Mouse (Mus musculus) urinary bladder, adult 18-20 months (tissue): ENCODE measurements at regions not wholly inside any gene's neighbourhood (a gene's known extent, or its start where the extent isn't known, plus 50 kb on each side); places are given as distances from the start of the nearest gene placed in this dataset.
A peak's percentile ranks its signal among the peaks of the same experiment; 100 is the strongest.

Source experiments
- DNase-seq, 2 experiments: peaks; one replicate each; pipeline ENCODE4 v3.0.0; 2022; ENCODE audit warnings: low spot score in 2 of 2, mixed read lengths in 2 of 2

DNA sequence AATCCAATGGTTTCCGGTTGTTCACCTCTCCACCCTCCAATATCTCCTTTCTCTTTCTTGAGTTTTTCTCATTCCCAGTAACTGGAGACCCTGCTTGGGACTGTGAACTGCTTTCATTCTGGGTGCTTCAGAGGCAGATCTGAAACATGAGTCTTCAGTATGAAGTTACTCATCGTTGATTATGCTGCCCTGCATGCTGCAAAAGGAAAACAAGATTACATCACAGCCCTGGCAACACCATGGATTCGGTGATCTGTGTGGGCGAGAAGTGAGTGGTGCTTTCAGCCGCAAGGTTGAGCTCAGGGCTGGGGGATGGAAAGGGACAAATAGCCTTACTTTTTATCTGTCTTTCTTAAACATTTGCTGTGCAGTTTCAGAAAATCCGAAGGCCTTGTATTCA lies 164.8 kb upstream of the Dpt start:
- DNase-seq = peak in 1 of 2 experiments; percentile 25

DNA sequence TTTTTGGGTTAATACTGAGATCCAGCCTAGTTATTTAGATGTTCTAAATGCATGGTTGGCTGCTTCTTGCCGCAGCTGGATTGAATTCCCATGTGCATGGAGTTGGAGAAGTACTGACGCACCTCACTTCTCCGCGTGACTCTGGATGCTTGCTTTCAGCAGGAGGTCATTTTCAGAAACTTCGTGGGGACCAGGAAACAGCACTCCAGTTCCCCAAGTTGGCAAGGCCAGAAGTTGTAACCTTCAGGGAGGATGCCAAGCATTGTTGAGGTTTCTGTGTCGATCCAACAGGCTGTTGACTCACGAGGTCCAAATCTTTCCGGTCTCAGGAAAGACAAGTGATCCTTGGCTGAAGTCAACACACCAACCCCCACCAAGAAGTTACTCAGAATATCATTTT lies 167.6 kb upstream of the Dpt start:
- no peak for DNase-seq

DNA sequence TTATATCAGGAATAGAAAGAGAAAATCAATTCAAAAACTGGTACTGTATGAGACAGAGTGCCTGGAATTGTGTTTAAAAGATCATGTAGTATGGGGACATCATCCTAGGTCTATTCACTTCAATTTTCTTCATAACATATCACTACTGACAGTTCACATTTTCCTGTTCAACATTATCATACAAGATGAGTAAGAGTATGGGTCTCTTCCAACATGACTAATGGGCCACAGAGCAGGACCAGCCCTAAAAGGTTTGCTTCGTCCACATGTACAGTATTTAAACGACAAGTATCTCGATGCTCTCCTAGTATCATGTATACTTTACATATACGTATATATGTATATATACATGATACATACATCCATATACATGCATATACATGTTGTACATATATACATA lies 164.8 kb upstream of the Atp1b1 start:
- no peak for DNase-seq

DNA sequence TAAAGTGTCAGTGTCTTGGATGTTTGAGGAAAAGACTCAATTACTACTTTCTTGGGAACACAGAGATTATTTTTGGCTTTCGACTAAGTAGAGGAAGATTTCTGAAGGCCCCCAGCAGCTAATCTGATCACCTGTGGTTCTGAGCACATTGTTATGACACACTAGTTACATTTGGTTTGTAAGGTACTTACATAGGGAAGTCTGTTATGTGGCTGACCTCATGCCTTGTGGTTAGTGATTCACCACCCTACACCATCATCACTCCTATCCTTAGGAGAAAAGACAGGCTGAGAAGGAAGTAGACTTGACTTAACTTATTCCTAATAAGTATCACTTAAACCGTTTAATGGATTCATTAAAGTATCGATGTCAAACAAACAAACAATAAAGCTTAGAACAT lies 164.3 kb upstream of the Atp1b1 start:
- no peak for DNase-seq

DNA sequence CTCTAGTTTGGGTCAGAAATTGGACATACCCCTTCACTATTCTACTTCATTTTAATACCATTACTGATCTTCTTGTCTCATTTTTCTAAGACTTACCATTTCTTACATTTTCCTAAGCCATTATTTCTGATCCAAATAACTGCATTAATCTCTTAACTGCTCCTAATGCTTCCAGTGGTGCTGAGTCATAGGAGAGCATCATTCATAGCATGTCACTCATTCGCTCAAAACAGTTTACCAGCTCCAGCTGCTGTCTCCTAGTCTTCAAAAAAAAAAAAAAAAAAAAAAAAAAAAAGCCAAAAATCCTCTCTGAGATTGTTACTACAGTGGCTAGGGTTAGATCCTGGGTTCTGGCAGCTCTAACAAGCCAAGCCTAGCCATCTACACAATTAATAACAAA lies 162.0 kb upstream of the Atp1b1 start:
- no peak for DNase-seq

DNA sequence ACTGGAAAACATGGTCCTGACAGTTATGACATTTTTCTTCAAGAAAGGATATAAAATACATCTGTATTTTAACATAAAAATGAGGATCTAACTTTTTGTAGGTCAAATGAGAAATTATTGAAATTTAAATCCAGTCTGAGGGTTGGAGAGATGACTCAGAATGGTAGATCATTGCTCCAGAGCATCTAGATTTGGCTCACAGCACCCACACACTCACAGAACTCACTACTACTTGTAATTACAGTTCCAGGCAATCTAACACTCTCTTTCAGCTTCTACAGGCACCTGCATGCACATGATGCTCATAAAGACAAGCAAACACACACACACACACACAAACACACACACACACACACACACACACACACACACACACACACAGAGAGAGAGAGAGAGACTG lies 159.7 kb upstream of the Atp1b1 start:
- no peak for DNase-seq

DNA sequence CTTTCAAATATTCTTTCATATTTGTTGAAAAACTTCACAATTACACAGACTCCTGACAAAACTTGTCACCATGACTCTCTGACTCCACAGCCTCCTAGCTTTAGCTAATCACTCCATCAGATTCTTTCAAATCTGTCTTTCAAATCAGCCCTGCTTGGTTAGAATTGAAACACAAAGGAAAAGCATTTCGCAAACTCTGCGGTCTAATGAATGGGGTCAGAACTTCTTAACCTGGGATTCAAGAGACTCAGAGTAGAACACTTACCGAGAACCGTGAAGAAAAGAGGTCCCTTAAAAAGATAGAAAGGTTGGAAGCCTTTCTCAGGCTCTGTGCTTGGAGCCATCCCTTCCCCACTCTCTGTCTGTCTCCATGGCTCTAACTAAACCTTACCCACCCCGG lies 148.9 kb upstream of the Atp1b1 start:
- DNase-seq = no peak

DNA sequence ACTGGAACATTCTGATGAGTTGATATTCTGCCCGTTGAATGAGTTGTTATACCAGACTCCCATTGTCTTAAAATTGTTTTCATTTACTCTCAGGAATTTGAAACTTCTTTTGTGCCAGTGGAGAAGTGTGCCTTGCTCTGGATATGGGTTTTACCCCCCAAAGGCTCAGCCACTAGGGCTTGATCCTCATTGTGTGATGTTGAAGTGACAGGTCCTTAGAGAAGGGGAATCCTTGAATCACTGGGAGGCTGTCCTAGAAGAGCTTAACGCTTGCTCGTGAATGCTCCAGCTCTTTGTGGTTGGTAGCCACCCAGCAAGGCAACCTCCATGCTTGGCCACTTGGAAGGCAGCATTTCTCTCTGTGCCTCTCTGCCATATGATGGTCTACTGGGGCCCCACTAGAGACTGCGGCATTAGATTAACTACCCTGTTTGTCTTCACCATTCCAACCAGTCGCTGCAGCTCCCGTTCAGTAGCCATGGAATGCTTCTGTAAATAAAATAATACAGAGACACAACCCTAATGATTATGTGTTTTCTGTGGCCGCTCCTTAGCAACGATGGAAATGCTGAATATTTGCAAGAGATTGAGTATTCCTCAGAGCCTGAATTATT lies 148.1 kb upstream of the Atp1b1 start:
- no peak for DNase-seq

DNA sequence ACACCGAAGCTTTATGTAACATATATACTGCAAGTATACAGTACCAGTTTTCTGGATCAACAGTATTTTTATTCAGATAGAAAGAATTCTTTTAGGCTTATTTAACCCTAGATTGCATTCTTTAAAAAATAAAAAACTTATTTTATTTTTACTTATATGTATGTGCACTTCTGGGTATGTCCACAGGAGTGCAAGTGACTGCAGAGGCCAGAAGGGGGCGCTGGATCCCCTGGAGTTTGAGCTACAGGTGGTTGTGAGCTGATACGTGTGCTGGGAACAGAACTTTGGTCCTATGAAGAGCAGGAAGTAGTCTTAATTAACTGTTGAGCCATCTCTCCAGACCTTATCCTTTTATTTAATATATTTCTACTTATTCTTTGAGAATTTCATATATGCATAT lies 145.3 kb upstream of the Atp1b1 start:
- no peak for DNase-seq

DNA sequence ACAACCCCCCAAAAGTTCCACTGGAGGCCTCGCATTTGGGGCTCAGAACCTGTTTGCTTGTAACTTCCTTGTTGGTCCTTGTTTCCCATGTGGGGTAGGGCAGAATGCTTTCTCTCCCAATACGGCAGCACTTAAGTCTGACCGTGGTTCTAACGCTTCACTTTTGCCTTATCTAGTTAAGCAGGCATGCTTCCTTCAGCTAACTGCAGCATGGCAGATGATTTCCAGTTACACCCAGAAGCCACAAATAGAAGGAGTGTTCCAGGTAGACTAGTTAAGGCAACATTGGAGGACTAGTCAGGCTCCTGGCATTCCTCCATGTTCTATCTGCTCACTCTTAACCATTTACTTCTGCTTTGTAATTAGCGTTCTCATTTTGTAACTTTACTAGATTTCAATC lies 144.4 kb upstream of the Atp1b1 start:
- no peak for DNase-seq

DNA sequence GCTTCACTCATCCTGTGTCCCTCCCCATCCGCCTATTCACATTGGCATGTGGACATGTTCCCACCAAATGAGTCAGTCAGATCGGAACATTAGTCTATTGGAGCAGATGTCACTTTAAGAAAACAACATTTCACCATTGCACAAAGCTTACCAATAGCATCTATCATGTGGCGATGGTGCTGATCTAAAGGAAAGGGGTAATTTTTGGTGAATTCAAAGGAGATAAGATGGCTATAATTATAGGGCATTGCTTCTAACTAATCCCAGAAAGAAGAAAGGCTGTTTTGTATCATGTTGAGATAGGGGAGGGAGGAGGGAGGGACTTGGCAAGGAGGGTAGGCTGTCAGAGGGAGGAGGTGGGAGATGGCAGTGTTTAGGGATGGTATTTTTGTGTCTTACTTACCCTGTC lies 132.1 kb upstream of the Atp1b1 start:
- DNase-seq = no peak

DNA sequence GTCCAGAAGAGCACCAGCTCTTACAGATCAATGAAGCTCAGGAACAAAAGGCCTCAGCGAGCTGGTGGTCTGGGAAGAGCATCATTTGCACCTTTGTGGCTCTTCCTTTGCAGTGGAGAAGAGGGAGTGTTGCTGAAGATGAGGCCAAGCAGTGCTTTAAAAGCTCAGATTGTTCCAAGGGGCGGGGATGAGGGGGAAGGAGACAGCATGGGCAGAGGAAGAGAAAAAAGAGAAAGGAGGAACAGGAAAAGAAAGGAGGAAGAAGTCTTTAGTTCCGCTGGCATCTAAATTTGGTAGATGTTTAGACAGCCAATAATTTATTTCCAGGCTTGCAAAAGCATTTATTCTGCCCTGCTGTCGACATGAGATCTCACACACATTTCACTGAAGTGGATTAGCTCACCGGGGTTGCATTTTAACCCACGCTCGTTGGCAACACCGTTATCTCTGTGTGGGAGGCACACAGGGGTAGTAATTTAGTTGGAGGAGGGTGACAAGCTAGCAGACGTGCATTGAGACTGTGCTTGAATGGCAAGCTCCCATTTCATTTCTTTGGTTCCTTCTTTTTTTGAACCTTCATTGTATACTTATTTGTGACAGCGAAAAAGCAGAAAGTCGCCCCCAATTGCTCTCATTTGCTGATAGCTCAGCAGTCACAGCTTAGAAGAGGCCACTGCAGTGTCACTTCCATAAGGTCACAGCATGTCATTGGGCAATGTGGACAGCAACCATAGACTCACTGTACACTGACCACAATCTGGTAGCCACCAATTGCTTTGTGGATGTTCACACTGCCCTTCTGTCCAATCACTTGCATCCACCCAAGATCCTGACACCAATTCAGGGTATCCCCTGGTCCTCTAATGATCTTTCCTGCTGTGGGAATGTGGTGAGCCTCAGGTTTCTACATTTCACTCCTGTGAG lies 128.2 kb upstream of the Atp1b1 start:
- no peak for DNase-seq

DNA sequence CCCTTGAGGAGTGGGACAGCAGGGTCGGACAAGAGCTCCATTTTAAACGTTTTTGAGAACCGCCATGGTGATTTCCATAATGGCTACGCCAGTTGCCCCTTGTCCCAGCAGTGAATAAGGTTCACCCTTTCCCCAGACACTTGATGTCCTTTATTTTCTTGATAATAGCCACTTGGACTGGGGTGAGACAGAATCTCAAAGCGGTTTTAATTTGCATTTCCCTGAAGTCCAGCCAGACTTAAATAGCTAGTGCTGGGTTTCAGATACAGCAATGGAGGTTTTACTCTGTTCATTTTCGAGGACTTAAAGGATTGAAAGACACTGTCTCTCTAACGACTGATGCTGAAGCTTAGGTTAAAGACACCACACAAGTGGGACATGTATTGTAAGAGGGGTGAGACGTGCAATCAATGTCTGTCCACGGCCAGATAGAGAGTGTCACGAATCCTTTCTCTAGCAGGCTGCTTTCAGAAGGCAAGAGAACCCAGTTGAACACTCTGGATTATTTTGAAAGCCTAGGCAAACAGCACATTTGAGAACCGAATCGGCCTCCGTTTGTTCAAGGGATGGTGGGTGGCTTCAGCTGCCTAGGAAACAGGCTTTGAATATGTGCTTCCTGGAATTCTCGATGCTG lies 118.8 kb upstream of the Atp1b1 start:
- DNase-seq = no peak

DNA sequence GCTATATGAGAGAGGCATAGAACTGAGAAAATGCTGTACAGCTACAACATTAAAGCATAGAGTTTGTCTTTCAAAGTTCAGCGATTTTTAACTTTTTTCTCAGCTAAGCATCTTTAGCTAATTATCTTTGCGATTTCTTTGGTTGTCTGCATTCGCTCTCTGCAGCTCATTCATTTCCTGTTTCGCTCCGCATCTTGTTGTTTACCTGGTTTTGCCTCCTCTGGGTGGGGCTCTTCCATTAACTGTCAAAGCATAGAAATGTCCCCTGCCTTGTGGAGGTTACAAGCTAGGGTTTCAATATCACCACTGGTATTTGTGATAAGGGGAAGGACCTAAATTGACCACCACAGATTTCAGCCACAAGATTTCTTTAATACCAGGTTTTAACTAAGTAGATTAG lies 115.5 kb upstream of the Atp1b1 start:
- no peak for DNase-seq

DNA sequence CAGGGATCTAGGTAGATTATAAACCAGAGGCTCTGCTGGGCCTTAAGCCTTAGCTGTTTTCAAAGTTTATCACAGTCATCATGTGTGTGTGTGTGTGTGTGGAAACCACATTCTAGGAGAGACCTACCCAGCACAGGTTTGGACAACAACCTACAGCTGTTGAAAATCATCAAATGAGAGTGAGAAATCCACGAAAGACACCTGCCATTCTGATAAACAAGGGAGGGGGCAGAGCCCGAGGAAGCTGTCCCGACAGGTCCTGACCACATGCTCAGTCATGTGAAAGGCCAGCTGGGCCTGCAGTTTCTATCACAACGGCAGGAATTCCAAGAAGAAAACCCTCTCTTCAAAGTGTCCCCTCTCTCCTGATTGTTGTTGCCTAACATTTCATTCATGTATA lies 114.0 kb upstream of the Atp1b1 start:
- no peak for DNase-seq

DNA sequence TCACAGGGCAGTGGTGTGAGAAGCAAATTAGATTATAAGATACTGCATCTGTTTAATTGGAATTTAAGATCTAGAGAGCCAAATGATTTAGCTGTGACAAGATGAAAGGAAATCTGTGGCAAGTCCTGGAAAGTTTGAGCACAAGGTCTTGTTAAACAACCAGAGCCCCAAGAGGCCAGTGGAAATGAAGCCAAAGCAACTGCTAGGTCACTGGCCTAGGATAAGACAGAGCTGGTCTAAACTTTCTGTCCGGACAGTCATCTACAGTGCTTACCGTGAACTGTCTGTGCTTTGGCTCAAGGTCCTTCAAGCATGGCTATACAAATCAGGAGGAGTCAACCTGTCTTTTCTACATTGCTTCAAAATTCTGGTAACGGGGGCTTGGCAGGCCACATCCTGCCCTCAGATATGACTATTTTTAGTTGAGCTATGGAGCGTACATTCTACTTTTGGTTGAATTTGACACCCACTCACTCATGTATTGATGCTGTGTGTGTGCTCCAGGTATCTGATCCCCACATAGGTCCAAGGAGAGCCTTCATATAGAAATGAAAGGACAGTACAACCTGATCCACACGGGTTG lies 113.4 kb upstream of the Atp1b1 start:
- no peak for DNase-seq

DNA sequence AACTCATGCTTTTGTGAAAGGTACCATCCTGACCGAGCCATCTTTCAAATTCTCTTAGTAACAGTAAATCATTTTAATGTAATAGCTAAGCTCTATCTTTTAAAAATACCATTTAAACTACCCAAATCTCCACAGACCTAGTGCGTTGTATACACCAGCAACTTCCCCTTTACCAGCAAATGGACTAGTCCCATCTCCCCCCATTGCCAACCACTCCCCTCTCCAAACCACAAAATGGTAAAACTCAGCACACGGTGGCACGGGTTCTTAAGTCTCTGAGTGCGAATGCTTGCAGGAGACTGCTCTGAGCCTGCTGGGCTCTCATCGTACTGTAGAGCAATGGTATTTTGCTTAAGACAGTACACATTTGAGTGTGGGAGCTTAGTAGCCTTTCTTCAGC lies 106.7 kb upstream of the Atp1b1 start:
- DNase-seq = no peak

DNA sequence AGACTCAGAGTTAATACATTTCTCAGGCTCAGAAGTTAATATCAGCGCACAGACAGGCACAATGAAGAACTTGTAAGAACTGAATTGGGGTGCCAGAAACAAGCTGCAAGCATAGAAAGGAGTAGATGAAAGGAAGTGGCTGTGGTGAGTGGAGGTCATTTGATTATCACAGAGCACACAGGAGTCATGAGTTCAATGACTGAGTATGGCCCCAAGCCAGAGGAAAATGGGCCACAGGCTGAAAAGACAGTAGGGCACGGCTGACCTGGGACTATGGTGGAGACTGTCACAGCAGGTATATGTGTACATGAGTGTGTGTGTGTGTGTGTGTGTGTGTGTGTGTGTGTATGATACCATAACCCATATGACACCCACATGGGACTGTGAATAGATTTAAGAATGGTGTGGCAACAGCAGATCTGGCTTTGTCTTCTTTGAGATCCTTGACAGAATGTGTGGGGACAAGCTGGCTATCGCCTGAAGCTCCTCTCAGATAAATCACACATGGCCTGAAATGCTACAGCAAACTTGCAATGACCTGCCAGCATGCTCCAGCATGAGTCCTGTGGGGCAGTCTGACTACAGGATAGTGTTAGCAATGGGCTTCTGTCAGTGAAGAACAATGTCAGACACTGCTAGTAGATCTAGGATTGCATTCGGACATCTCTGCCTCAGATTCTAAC lies 101.5 kb upstream of the Atp1b1 start:
- DNase-seq = no peak

DNA sequence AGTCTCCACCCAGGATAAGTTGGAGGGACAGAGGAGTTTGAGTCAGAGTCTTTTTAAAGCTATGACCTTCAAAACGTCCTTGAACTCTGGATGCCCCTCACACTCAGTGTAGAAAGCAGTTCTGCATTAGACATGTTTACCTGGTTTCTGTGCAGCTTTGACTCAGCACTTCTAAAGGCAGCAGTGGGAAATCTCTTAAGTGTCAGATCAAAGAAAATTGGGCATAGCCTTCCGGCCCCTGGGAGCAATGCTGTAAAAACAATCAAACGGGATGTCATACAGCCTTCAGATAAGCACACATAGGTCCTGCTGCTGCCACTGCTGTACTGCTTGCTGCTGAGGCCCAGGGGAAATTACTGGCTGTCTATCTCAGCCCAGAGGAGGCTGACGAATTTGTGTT lies 94.5 kb upstream of the Atp1b1 start:
- DNase-seq = no peak

DNA sequence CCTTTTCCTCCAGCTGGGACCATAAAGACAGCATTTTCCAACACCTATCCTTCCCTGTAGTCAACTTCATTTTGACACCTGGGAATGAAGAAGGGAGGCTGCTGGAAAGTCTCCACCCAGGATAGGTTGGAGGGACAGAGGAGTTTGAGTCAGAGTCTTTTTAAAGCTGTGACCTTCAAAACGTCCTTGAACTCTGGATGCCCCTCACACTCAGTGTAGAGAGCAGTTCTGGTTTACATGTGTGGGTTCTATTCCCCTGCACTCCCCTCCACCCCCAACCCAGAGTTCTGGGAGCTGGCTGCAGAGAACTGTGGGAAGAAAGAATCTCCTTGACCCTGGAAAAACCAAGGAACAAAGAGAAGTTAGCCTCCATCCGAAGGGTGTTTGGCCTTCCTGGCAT lies 92.9 kb upstream of the Atp1b1 start:
- no peak for DNase-seq

DNA sequence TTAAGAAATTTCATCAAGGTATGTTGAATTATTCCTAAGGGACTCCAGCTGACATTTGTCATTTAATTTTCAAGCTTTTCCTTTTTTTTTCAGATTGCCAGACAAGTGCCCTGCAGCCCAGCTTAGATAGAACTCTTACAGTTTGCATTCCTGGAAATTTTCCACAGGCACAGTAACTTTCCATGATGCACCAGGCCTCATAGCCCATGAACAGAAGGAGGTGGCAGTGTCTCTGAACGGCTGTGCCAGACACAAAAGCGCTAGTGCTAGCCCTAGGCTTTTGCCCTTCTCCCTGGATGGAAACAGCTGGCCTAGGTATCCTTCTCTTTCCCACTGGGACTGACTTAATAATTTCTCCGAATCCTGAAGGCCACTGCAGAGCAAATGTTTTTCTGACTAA lies 92.4 kb upstream of the Atp1b1 start:
- no peak for DNase-seq

DNA sequence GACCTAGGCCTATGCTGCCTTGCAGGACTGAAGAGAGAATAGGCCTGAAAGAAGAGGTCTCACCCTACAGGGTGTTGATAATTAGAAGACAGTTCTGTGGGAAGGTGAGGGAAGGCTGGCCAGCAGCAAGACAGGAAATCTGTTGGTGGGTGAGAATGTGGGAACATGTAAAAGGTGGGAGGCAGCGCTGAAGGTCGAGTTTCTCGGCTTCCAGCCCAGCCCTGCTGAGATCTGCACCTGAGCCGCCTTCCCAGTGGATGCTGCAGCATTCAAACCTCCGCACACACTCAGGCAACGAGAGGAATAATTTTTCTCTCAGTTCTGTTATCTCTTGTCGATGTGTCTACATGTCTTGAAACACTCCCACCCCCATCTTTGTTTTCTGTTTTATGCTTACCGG lies 89.9 kb upstream of the Atp1b1 start:
- DNase-seq = no peak
